Mouse (Mus musculus): ENCODE results near the gene Syt14.

DNA sequence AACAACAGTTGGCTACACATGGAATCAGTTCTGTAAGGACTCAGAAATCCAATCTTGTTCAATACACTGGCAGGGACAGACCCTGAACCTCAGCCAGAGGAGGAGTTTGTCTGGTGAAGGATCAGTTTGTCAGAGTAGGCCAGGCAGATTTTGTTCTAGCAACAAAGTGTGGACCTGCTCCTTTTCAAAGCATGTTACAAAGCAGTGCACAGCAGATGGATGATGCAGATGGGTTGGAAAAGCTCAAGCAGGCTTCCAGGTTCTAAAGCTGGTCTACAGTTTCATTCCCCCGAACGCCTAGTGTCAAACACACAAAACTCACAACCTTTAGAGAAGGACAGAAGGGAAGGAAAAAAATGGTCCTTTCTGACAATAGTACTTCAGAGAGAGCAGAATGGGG, 31.6 kb downstream of the Syt14 start:
- TF ChIP-seq POLR2A (IDR thresholded peaks at IDR 0.05; ENCODE audit: control insufficient read depth, low read depth, low read length) (no peak), CTCF (IDR thresholded peaks at IDR 0.05; ENCODE audit: control insufficient read depth, insufficient read depth, insufficient replicate concordance, low read depth, low read length) (no peak)

All from testis, adult 2 months (tissue).